ENCODE assay signal across 8 mouse cellular contexts in genomic region chr17:26638655-26639054, GRCm38 (mm10). TPM values are rescaled to one million over a fixed set of nuclear protein-coding genes. Genes with fewer than 3 reads are reported as not detected.
A peak's percentile ranks its signal among the peaks of the same experiment; 100 is the strongest.
DNase-seq lines count a peak whose midpoint lies in the region; ATAC-seq and TF ChIP-seq lines count a peak whose summit lies in the region.

No protein-coding gene starts in this region.

- no peak overlapping the region for H3K4me2 ChIP-seq in intestine, embryonic 15.5 days (replicated peaks)

- H3K4me1 ChIP-seq in intestine, embryonic 15.5 days (replicated peaks) = no peaks in the 10 kb centered on the region
- peaks cover 40% of the 10 kb centered on the region for H3K4me1 ChIP-seq in liver, adult 2 months (ENCODE audit: control insufficient read depth, insufficient read depth, low read length)
- H3K4me1 ChIP-seq in testis, adult 2 months (ENCODE audit: control insufficient read depth, insufficient read depth, low read length) = peaks cover 2% of the 10 kb centered on the region; the same call in 1 of the 2 replicates

- no peaks in the 10 kb centered on the region for H3K9me3 ChIP-seq in intestine, embryonic 15.5 days

- WGBS in intestine, embryonic 15.5 days = 12% methylated on average over 7 of the region's 7 CpGs
- WGBS in liver, adult 2 months = 2% methylated on average over 7 of the region's 7 CpGs

- peak; percentile 89 for DNase-seq in 3T3-L1 (ENCODE audit: low read depth, low spot score)
- peak; percentile 74 for DNase-seq in ZHBTc4 (ENCODE audit: low read depth, low spot score)
- DNase-seq in cerebellum, postnatal 4 days (ENCODE audit: low spot score in 2 of 2) = peak; percentile 64 to 78
- DNase-seq in gastrocnemius, postnatal 14 days = peak; percentile 81
- peak; percentile 66 for DNase-seq in liver, adult 2 months (ENCODE audit: extremely low read depth, low read depth, low spot score)
- DNase-seq in naive thymus-derived CD4-positive, alpha-beta T cell, adult 2 months (ENCODE audit: low read depth) = peak; percentile 81

- no peak overlapping the region for H3K4me3 ChIP-seq in intestine, embryonic 15.5 days (replicated peaks)
- H3K4me3 ChIP-seq in liver, adult 2 months (ENCODE audit: insufficient read depth, low read depth, low read length) = no peak overlapping the region
- no peak overlapping the region for H3K4me3 ChIP-seq in testis, adult 2 months (ENCODE audit: control insufficient read depth, low read depth, low read length)

- no peak for TF ChIP-seq POLR2A in liver, adult 2 months (IDR thresholded peaks at IDR 0.05; ENCODE audit: extremely low read depth, insufficient read depth, low read length)
- no peak for TF ChIP-seq POLR2A in testis, adult 2 months (IDR thresholded peaks at IDR 0.05; ENCODE audit: control insufficient read depth, low read depth, low read length)

- peak; percentile 47; the same call in 1 of the 2 replicates for ATAC-seq in intestine, embryonic 15.5 days

- H3K27me3 ChIP-seq in intestine, embryonic 15.5 days (replicated peaks) = no peaks in the 10 kb centered on the region
- no peaks in the 10 kb centered on the region for H3K27me3 ChIP-seq in liver, adult 2 months (ENCODE audit: control insufficient read depth, insufficient read depth, low read length)
- H3K27me3 ChIP-seq in testis, adult 2 months (ENCODE audit: control insufficient read depth, insufficient read depth, low read length) = no peaks in the 10 kb centered on the region

- intact Hi-C loops in gastrocnemius, postnatal 14 days (cut with DNase I; ENCODE audit: low total_unique reads) = no loop called here

- H3K9ac ChIP-seq in intestine, embryonic 15.5 days = no peak overlapping the region
- peak overlapping the region; percentile 53 for H3K9ac ChIP-seq in liver, adult 2 months (ENCODE audit: low read depth, low read length)

- TF ChIP-seq CTCF in liver, adult 2 months (IDR thresholded peaks at IDR 0.05; ENCODE audit: low read depth, low read length) = peak; percentile 99
- peak; percentile 84; the same call in 1 of the 2 replicates for TF ChIP-seq CTCF in testis, adult 2 months (IDR thresholded peaks at IDR 0.05; ENCODE audit: control insufficient read depth, insufficient read depth, insufficient replicate concordance, low read depth, low read length)

- H3K36me3 ChIP-seq in intestine, embryonic 15.5 days = peaks cover 30% of the 10 kb centered on the region
- H3K36me3 ChIP-seq in liver, adult 2 months (ENCODE audit: control insufficient read depth, insufficient read depth, low read length) = peaks cover 6% of the 10 kb centered on the region
- no peaks in the 10 kb centered on the region; the same call in 1 of the 2 replicates for H3K36me3 ChIP-seq in testis, adult 2 months (ENCODE audit: control insufficient read depth, insufficient read depth, low read length)

- H3K79me2 ChIP-seq in liver, adult 2 months (ENCODE audit: control insufficient read depth, insufficient read depth, low read length) = no peaks in the 10 kb centered on the region

- H3K27ac ChIP-seq in intestine, embryonic 15.5 days = no peak overlapping the region
- peak overlapping the region; percentile 43 for H3K27ac ChIP-seq in liver, adult 2 months (replicated peaks; ENCODE audit: insufficient read depth, low read depth, low read length)
- H3K27ac ChIP-seq in testis, adult 2 months (ENCODE audit: control insufficient read depth, insufficient read depth, low read depth, low read length) = no peak overlapping the region

RNA-seq across cellular contexts. Expression of gene Atp6v0e, which starts 24.4 kb away (rescaled TPM):
- 10 to 100 TPM; 37.4 to 40.8 TPM for total RNA-seq in gastrocnemius, postnatal 14 days (2021)
- polyA plus RNA-seq in intestine, embryonic 15.5 days (2015; fragmentation: Nextera tagmentation; extraction: Ambion mirVana) = 259 and 286 TPM in 2 replicates
- 104 and 108 TPM in 2 replicates for total RNA-seq in liver, adult 2 months (2014; rRNA removed)
- 122 and 131 TPM in 2 replicates for polyA plus RNA-seq in liver, adult 2 months (2012; rRNA removed)
- 81.1 and 101 TPM in 2 replicates for polyA plus RNA-seq in testis, adult 2 months (2012; rRNA removed)
